Mouse (Mus musculus) testis, adult 2 months (tissue): ENCODE data around the gene Slc25a51.

Experiments
- CTCF ChIP-seq: fragments of 200-500 bp; IDR thresholded peaks from 2 replicates; pipeline ENCODE4 v1.5.1; 2012; ENCODE audit warnings: low read depth, mild to moderate bottlenecking, inconsistent platforms, low read length, moderate library complexity; ENCODE audit not compliant: control insufficient read depth, insufficient read depth, insufficient replicate concordance
- POLR2A ChIP-seq: fragments of 200-500 bp; IDR thresholded peaks from 2 replicates; pipeline ENCODE4 v1.6.1; 2012; ENCODE audit warnings: low read depth, mild to moderate bottlenecking, inconsistent platforms, low read length, moderate library complexity; ENCODE audit not compliant: control insufficient read depth

DNA sequence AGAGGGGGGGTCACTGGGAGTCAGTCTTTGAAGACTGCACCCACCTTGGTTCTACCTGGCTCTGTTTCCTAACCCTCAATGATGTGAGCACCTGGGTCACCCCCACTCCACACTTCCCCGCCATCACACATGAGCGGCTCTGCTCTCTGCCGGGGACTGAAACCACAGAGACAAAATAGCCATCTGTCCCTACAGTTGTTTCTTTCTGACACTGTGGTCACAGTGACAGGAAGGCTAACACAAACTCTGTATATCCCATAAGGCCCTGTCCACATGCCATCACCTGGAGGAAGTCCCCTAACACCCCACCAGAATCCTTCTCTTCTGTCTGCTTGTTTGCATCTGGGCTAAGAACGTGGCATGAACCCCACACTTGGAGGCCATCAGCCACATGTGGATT is 26.1 kb upstream of the Slc25a51 start:
- TF ChIP-seq POLR2A (no peak), CTCF (no peak)
